Mouse (Mus musculus) granulocyte monocyte progenitor cell, adult 5-6 weeks (primary cell): ENCODE measurements around the gene Lin7c. TPM values are rescaled to one million over a fixed set of nuclear protein-coding genes. Genes with fewer than 3 reads are reported as not detected.
A peak's percentile ranks its signal among the peaks of the same experiment; 100 is the strongest.
"Not testable (repeated sequence)": the region's sequence is repeated elsewhere in the genome, so short reads cannot be mapped to it uniquely, and the experiment has no call there.

Experiments used
- ATAC-seq: replicated peaks from 2 replicates; pipeline ENCODE4 v1.8.0; 2016; ENCODE audit warnings: mild to moderate bottlenecking, moderate TSS enrichment, inconsistent platforms; ENCODE audit not compliant: poor library complexity, severe bottlenecking
- total RNA-seq, 2 experiments: library from RNA; stranded (forward) in 1 of 2; stranded (reverse) in 1 of 2; fragments of 200-712, 200-1000 nt in 1 of 2; fragments of >200 nt in 1 of 2; fragmentation: Nextera tagmentation in 1 of 2; gene quantifications; 2 replicates each; pipeline ENCODE4 v1.2.3; 2014 to 2017

Gene Lin7c
- 42.1 and 50.6 TPM in 2 replicates for total RNA-seq (2014; fragmentation: Nextera tagmentation)
- total RNA-seq (2017), result 85.5 and 114 TPM in 2 replicates

DNA sequence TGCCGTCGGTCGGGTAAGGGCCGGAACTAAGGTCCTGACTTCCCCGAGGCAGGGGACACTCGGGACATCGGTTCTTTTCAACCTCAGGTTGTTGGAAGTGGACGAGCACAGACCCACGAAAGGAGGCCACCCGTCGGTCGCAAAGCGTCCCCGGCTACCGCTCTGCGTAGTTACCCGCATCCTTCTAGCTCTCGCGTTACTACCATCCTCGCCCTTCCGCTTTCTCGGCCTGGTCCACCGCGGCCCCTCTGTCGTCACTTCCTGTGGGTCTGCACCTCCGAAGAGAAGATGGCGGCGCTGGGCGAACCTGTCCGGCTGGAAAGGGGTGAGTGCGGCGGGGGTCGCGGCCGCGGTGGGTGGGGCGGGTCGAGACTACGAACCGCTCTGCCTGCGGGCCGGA lies at the start of gene Lin7c:
TSS of gene Lin7c (plus strand) at position 257 of the 400 bp plus-strand sequence.
- peak; percentile 97 for ATAC-seq

DNA sequence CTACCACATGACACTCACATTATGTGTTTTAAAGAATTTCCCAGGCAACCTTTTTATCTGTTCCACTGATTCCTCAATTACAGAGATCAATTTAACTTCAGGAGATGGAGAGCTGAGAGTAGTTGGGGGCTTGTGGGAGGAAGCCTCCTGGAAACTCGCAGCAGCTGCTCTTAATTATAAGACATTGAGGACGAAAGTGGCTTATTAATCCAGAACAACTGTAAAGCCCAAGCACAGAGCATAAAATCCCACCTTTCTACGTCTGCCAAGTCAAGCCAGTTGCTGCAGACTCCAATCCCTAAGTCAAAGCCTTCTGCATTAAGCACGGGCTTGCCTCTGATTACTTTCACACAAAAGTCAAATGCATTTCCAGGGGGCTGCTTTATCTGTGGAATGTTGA lies 44.3 kb upstream of the Lin7c start:
- no peak for ATAC-seq

DNA sequence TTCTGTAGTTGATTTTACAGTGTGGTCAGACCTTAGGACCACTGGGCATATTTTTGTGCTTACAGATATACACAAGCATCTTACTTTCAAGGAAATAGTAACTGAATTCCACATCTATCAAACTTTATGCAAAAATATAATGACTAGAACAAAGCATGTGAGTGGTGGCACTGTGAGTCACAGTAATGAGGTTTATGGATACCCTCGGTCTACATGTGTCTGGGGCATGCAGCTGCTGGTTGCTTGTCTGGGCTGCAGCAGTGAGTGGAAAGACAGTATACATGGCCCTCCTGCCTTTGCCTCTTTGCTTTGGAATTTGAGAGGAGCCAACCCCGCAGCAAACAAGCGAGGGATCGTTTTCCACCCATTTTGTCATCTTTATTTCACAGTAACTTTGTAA lies 42.3 kb upstream of the Lin7c start:
- no peak for ATAC-seq

DNA sequence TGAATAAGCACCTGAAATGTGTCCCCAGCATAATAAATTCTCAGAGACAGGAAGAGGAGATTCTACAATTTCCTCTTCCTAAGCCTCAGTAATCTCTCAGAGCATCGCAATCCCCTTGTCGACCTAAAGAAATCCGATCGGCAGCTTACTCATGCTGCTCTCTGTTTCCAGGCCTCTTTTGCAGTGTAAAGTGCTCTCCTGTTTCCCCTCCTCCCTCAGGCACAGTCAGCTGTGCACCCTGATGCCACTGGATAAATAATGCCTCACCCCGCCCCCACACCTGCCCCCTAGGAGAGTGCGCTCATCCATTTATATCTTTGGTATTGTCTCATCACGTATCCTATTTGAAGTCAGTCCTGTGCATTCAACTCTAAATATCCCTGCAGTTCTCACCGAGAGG lies 41.9 kb upstream of the Lin7c start:
- no peak for ATAC-seq

DNA sequence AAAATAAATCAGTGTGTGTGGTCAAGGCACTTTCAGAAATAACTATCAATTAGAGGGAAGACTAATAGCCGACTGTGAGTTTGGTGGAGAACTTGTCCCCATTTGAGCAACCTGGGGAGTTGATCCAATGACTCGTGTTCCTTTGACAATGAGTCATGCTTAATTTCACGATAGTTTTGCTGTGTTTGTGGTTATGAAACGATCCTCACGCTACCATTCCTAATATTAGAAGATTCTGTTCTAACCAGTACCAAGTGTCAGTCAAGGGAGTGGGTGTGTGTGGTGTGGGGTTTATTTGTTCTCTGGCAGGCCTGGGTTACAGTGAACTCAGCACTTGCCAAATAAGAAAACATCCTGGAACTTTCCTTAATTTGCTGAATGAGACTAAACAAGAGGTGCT lies 35.1 kb upstream of the Lin7c start:
- no peak for ATAC-seq

- ATAC-seq, result no peak
Measured at GRCm38 (mm10) chr2:109859671-109860070, 31.0 kb upstream of the Lin7c start.

GRCm38 (mm10) chr2:109860832-109861231 lies 29.8 kb upstream of the Lin7c start:
- ATAC-seq, result no peak

GRCm38 (mm10) chr2:109879429-109879828 lies 11.2 kb upstream of the Lin7c start:
- ATAC-seq, result not testable (repeated sequence)

- ATAC-seq, result no peak
Measured at GRCm38 (mm10) chr2:109881111-109881510, 9.5 kb upstream of the Lin7c start.

GRCm38 (mm10) chr2:109881625-109882024 lies 9.0 kb upstream of the Lin7c start:
- ATAC-seq, result no peak

DNA sequence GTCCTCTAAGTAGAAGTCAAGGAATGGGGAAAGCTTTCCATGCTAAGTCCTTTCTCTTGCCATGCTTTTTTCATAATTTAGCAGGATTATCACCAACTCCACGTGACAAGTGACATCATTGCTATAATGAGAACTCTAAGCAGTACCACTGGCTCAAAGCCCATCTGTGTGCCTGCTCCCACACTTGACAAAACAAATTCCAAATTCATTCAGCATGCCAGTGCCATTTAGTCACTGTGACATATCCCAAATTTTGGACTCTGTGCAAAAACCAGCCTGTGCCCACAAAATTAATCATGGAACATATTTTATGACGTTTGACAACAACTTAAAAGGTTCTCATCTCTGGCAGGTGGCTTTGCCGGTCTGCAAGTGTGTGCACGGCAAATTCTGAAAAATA lies 6.5 kb upstream of the Lin7c start:
- no peak for ATAC-seq

GRCm38 (mm10) chr2:109884507-109884906 lies 6.1 kb upstream of the Lin7c start:
- no peak for ATAC-seq

DNA sequence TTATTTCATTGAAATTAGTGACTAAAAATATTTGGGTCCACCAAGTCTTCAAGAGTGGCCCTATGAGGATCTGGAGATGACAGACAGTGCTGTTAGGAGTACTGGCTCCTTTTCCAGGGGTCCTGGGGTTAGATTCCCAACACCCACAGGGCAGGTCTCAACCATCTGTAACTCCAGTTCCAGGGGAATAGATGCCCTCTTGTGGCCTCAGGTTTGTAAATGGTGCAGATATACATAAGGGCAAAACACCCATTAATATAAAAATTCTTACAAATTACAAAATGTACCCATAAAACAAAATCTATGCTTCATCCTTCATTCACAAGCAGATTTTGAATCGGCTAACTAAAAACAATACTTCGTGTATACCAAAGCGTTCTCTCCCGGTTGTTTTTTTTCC lies 585 bp upstream of the Lin7c start:
- no peak for ATAC-seq

DNA sequence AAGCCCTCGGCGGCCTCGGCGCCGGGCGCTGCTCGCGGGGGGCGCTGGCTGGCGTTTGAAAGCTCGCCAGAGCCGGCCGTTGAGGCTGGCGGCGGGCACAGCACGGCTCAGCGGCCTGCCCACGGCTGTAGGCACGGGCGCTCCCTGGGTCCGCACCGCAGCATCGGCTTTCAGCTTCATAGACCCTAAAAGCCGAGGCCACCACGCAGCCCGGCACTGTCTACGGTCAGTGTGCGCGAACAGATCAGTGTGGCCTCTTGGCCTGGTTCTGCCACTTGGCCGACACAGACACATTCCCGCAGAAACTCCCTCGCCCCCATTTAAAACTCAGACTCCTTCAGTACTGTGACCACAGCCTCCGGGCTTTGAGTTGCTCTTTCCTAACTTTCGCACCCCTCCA lies 378 bp downstream of the Lin7c start:
- ATAC-seq, result peak; percentile 36

GRCm38 (mm10) chr2:109891471-109891870 lies 818 bp downstream of the Lin7c start:
- no peak for ATAC-seq

DNA sequence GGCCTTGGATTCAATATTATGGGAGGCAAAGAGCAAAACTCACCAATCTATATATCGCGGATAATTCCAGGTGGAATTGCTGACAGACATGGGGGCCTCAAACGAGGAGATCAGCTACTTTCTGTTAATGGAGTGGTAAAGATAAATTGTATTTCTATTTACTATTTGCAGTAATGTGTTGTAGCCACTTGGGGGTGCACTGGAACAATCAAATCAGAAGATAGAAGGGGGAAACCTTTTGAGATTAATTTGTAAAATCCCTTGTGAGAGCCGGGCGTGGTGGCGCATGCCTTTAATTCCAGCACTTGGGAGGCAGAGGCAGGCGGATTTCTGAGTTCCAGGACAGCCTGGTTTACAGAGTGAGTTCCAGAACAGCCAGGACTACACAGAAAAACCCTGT lies 5.7 kb downstream of the Lin7c start:
- 0 out of 2 replicates have a peak, but pooled peaks have one; percentile 50 for ATAC-seq

DNA sequence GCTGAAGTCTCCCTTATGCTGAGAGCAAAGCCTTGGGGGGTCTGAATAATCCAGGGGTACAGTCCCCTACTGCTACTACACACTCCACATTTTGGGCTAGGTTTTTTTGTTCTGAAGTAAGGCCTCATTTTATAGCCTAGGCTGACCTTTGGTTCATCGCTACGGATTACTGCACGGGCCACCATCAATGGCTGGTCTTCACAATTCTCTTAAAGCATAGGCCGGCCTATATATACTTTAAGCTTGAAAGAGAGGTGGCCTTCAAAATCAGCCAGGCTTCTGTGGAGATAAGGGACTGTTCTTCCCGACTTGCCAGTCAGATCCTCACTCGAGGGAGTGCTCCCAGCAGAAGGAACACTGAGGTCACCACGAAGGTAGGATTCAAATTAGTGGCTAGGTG lies 12.2 kb downstream of the Lin7c start:
- ATAC-seq, result no peak

DNA sequence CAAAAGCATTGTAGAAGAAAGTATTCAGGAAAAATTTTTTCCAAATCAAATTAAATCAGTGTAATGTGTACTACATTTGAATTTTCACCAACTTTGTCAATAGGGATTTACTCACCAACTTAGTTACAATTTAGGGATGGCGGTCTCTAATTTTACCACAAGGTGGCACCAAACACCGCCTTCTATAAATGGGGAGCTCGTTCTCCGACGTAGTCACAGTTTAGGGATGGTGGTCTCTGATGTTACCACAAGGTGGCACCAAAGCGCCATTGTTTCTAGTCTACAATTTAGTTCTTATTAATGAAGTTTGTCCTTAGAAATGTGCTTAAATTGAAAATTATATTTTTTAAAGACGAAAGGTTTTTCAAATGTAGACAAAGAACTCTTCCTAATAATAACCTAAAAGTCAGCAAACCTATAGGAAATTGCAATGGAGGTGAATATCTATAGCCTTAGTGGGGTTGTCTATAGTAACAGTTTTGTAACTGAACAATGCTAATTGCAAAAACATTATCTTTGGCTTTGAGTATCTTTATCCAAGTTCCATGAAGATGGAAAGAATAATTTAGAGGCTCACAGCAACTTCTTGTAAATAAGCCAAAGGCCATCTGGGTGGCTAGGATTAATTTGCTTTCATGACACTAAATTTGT lies 13.6 kb downstream of the Lin7c start:
- peak; percentile 100 for ATAC-seq

DNA sequence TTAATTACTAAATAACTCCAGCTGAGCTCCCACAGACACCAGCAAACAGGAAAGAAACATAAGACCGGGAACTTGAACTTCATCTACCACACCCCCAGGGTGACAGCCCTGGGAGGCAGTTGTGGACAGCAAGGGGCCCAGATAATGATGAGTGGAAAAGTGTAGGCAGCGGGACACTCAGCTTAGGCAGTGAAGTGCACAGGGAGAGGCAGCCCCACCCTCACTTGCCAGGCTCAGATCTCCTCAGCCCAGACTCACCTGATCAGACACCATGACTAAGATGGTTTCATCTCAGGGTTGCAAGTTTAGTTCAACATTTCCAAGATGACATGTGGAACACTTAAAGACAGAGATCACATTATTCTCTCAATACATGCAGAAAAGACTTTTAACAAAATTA lies 18.5 kb downstream of the Lin7c start:
- ATAC-seq, result no peak

DNA sequence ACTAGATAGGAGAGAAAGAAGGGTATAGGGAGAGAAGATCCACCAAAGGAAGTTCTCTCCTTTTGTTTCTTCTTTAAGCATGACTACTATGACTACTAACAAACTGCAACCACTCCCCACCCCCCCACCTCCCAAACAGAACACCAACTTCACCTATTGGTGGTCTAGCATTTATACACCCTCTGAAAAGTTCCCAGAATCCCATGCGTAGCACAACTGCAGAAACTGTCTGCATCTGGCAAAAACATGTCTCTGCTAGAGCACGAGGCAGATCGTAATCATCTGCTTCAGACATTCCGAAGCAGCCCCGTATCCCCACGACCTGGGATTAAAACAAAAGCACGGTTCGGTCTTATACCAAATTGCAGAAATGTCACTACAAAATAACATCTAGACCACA lies 21.6 kb downstream of the Lin7c start:
- no peak for ATAC-seq

- ATAC-seq, result no peak
Measured at GRCm38 (mm10) chr2:109912766-109913165, 22.1 kb downstream of the Lin7c start.

DNA sequence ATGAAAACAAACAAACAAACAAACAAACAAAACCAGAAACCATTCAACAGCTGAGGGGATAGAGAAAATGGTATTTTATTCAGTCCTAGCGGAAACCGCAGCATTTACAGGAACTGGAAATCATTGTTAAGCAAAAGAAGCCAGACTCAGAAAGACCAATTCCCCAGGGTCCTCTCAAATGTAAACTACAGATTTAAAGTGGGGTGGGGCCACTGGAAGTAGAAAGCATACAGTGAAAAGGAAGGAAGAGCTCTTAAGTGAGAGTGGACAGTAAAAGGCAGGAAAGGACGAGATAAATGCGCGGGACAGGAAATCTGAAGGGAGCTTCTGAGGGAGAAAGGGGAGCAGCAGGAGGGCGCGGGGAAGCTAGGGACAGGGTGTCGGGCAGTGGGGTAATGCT lies 22.6 kb downstream of the Lin7c start:
- no peak for ATAC-seq

- no peak for ATAC-seq
Measured at GRCm38 (mm10) chr2:109914601-109915000, 23.9 kb downstream of the Lin7c start.
